Mouse (Mus musculus) layer of hippocampus, postnatal 25 days (tissue): Measurements from ENCODE around the gene Ptprf. TPM values are rescaled to one million over a fixed set of nuclear protein-coding genes. Genes with fewer than 3 reads are reported as not detected.

Source experiments
- DNase-seq, 2 experiments: peaks; one replicate each; pipeline ENCODE4 v3.0.0; 2022; ENCODE audit warnings: mixed read lengths in 2 of 2, low spot score in 1 of 2; ENCODE audit errors: extremely low spot score in 1 of 2
- total RNA-seq, 2 experiments: library from RNA; stranded (reverse); gene quantifications; 2 replicates each; pipeline ENCODE4 v1.2.3; 2021

The Ptprf gene
- total RNA-seq, 2 experiments from 2014 or later, result 86.9 to 88.0 TPM

- peak; percentile 52 to 58 for DNase-seq
Measured at GRCm38 (mm10) chr4:118260551-118261267, 30.5 kb downstream of the Ptprf start.

DNA sequence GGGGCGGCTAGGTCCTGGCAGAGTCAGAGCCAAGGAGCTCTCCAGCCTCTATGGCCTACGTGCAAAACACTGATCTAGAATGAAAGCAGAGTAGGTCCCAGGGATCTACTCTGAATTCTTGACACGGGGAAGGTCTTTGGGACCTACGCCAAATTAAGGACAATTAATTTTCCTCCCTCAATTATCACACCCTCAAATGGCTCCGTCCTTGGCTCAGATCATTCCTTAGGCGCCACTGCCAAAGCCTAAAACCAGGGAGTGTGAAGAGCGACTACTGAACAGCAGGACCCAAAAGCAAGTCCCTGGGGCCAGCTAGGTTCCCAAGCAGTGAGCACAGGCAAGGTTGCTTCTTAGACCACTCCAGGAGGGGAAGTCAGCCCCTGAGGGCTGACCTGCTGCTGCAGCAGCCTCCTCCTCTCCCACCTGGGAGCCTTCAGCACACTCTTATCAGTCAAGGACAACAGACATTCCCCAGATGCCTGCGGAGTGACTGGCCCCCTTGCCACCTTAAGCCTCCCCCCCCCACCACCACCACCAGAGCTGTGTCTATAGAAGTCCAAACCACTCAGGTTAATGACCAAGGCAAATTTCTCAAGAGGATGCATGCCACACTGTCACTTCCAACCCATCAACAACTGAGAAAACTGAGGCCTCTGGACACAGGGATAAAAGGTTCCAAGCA lies 31.3 kb downstream of the Ptprf start:
- DNase-seq, result no peak

DNA sequence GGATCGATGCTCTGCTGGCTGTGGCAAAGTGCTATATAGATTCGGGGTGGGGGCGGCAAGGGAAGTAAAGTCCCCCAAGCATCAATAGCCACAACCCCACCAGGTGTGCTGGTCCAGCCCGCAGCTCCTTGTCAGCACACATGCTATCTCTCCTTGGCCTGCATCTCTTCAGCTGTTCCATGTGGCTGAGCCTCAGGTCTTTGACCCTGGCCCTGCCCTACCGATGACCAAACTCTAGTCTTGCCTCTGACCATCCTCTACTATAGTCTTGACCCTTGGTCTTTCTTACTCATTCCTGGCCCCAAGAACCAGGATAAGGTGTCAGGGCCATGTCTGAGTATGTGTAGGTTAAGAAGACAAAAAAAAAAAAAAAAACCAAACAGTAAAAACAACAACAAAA lies 33.2 kb downstream of the Ptprf start:
- DNase-seq, result no peak

DNA sequence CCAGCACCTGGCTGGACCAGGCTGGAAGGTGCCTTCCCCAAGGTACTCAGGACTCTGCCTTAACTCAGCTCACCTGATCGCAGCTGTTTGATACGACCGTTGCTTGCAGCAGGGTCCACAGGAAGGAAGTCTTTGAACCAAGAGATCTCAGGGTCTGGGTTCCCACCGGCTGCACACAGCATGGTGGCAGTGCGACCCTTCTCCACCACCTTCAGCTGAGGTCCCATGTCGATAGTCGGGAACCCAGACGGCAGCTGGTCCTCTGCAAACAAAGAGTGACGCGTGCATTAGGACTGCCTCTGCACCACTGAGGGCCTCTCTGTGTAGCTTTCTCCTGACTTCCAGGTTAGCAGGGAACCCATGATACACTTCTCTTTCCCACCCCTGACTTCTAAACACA lies 33.8 kb downstream of the Ptprf start:
- no peak for DNase-seq

- DNase-seq, result no peak
Measured at GRCm38 (mm10) chr4:118256217-118256616, 35.0 kb downstream of the Ptprf start.

- DNase-seq, result no peak
Measured at GRCm38 (mm10) chr4:118254953-118255352, 36.3 kb downstream of the Ptprf start.

GRCm38 (mm10) chr4:118247323-118247722 lies 43.9 kb downstream of the Ptprf start:
- no peak for DNase-seq

GRCm38 (mm10) chr4:118245847-118246246 lies 45.4 kb downstream of the Ptprf start:
- DNase-seq, result peak in 1 of 2 experiments; percentile 37

- DNase-seq, result no peak
Measured at GRCm38 (mm10) chr4:118243791-118244190, 47.4 kb downstream of the Ptprf start.

GRCm38 (mm10) chr4:118243298-118243697 lies 47.9 kb downstream of the Ptprf start:
- no peak for DNase-seq

GRCm38 (mm10) chr4:118239960-118240689 lies 51.1 kb downstream of the Ptprf start:
- DNase-seq, result no peak

GRCm38 (mm10) chr4:118238666-118239065 lies 52.5 kb downstream of the Ptprf start:
- DNase-seq, result no peak

DNA sequence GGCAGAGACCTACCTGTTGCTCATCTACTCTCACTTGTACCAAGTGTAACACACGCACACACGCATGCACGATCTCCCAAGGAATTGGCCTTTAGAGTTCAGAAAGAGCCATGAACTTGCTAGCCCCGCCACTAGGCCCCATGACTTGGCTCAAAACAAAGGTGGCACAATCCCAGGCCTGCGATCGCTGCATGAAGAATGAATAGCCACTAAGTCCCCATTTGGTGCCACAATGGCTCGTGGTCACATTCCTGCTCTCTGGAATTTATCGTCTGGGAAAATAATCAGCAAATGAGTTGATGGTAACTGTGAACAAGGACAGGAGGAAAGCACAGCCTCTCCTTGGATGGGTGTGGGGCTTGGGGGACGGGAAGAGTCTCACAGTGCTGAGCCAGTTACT lies 54.3 kb downstream of the Ptprf start:
- DNase-seq, result no peak

GRCm38 (mm10) chr4:118234711-118235388 lies 56.4 kb downstream of the Ptprf start:
- no peak for DNase-seq

DNA sequence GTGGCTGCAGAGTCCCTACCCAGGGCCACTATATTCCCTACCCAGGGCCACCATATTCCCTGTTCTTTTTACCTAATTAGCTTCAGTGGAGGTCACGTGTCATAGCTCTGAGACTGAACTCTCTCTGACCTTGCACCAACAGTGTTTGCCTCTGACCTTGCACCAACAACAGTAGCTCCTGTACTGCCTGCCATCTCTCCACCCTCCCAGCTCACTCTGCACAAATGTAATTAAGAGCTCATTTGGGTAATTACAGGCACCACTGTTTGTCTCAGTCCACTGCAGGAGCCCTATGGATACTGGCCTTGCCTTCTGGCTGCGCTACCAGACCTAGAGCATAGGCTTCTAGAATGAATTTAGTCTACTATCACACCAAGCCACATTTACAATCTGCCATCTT lies 57.3 kb downstream of the Ptprf start:
- no peak for DNase-seq

- DNase-seq, result no peak
Measured at GRCm38 (mm10) chr4:118231861-118232260, 59.3 kb downstream of the Ptprf start.

GRCm38 (mm10) chr4:118229035-118229770 lies 62.0 kb downstream of the Ptprf start:
- no peak for DNase-seq

GRCm38 (mm10) chr4:118227398-118227797 lies 63.8 kb downstream of the Ptprf start:
- DNase-seq, result no peak

DNA sequence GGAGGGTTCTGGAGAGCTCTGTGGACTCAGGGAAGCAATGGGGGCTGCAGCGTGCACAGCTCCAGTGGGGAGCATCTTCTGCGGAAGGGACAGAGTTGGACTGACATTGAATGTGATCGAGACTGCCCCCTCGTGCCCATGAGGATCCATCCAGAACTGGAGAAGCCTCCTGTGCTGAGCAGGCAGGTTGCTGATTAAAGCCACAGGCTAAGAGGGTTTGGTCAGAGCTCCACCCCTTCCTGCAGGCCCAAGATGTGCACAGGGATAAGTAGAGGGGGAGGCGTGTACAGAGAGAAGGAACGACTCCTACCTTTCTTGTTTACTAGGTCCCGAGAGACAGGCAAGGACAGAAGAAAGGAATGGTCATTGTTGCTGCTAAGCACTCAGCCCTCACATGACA lies 69.9 kb downstream of the Ptprf start:
- DNase-seq, result no peak

GRCm38 (mm10) chr4:118220756-118221155 lies 70.4 kb downstream of the Ptprf start:
- DNase-seq, result no peak
